Comparison of ENCODE assay signal across 35 mouse cellular contexts in genomic region chr3:108921822-108922221, GRCm38 (mm10). TPM values are rescaled to one million over a fixed set of nuclear protein-coding genes. Genes with fewer than 3 reads are reported as not detected.
DNase-seq lines count a peak whose midpoint lies in the region; ATAC-seq and TF ChIP-seq lines count a peak whose summit lies in the region.
"Had no signal": no experiment of that assay in that cellular context is flagged by ENCODE, and none has a peak within 500 bp of the region (broad histone marks: within the 10 kb centered on the region; RNA-seq: fewer than 3 reads in every experiment).

No protein-coding gene starts in this region.

- H3K27me3 ChIP-seq in liver, embryonic 14.5 days (ENCODE audit: control insufficient read depth, insufficient read depth, low read length): no peaks in the 10 kb centered on the region
- H3K27me3 ChIP-seq: embryonic facial prominence, embryonic 12.5 days; forebrain, embryonic 13.5 days; kidney, embryonic 15.5 days; limb, embryonic 15.5 days; midbrain, embryonic 13.5 days; Patski had no signal

- DNase-seq in spleen, postnatal 36 days (ENCODE audit: low spot score in 2 of 2): peak; percentile 19 to 24
- no peak for DNase-seq in spleen, adult 18-20 months
- peak in 2 of 3 experiments; percentile 46 to 53 for DNase-seq in liver, embryonic 14.5 days (ENCODE audit: low read depth in 3 of 3, low spot score in 3 of 3)
- no peak for DNase-seq in left cerebral cortex, postnatal 14 days (ENCODE audit: low spot score in 2 of 2)
- DNase-seq in kidney, postnatal 10 days: no peak
- DNase-seq in right cerebral cortex, postnatal 25 days: no peak
- DNase-seq: adrenal gland, postnatal 36 days; cerebellum, adult 11-12 months; cerebellum, postnatal 14 days; layer of hippocampus, adult 9-11 months; left cerebral cortex, postnatal 4 days; thymus, adult 2 months had no signal

- peak; percentile 79 for TF ChIP-seq EP300 in liver, embryonic 14.5 days (IDR thresholded peaks at IDR 0.05; ENCODE audit: low read depth)

- no peak overlapping the region; the same call in 1 of the 2 replicates for H3K9ac ChIP-seq in liver, embryonic 14.5 days (replicated peaks)
- H3K9ac ChIP-seq: embryonic facial prominence, embryonic 12.5 days; forebrain, embryonic 13.5 days; kidney, embryonic 15.5 days; limb, embryonic 15.5 days; midbrain, embryonic 13.5 days had no signal

- peak; percentile 87 for ATAC-seq in erythroblast, adult 5-6 weeks (replicated peaks; ENCODE audit: low FRiP score, poor library complexity, severe bottlenecking)
- ATAC-seq in liver, embryonic 14.5 days (ENCODE audit: insufficient read depth): peak; percentile 95
- ATAC-seq: CD4-positive, CD25-positive, alpha-beta regulatory T cell, adult 4 months; forebrain, embryonic 13.5 days; intestine, postnatal 0 days; midbrain, embryonic 13.5 days; Patski had no signal

- H3K4me3 ChIP-seq in liver, embryonic 14.5 days (ENCODE audit: insufficient read depth in 1 of 2, low read depth in 2 of 2, low read length in 2 of 2): no peak overlapping the region
- H3K4me3 ChIP-seq: embryonic facial prominence, embryonic 12.5 days; erythroblast, embryonic 14.5 days; forebrain, embryonic 13.5 days; heart, embryonic 10.5 days; kidney, embryonic 15.5 days; left cerebral cortex, adult 2 months; limb, embryonic 15.5 days; midbrain, embryonic 13.5 days had no signal

- no peaks in the 10 kb centered on the region for H3K36me3 ChIP-seq in liver, embryonic 14.5 days (replicated peaks; ENCODE audit: control insufficient read depth, insufficient read depth, low read depth)
- H3K36me3 ChIP-seq: embryonic facial prominence, embryonic 12.5 days; heart, embryonic 10.5 days; kidney, embryonic 15.5 days; limb, embryonic 15.5 days; midbrain, embryonic 13.5 days had no signal

- H3K9me3 ChIP-seq in liver, embryonic 14.5 days (ENCODE audit: control insufficient read depth, low read length): no peaks in the 10 kb centered on the region
- H3K9me3 ChIP-seq: embryonic facial prominence, embryonic 12.5 days; forebrain, embryonic 13.5 days; heart, embryonic 10.5 days; kidney, embryonic 15.5 days; limb, embryonic 15.5 days; midbrain, embryonic 13.5 days had no signal

- peak overlapping the region; percentile 58 for H3K27ac ChIP-seq in liver, embryonic 14.5 days
- H3K27ac ChIP-seq: embryonic facial prominence, embryonic 12.5 days; forebrain, embryonic 13.5 days; heart, embryonic 10.5 days; kidney, embryonic 15.5 days; left cerebral cortex, adult 2 months; limb, embryonic 15.5 days; macrophage; midbrain, embryonic 13.5 days had no signal

- intact Hi-C loops in left cerebral cortex, postnatal 14 days (cut with DNase I): no loop called here

- H3K4me1 ChIP-seq in liver, embryonic 14.5 days (replicated peaks; ENCODE audit: control insufficient read depth in 2 of 2, insufficient read depth in 2 of 2, low read length in 1 of 2): peaks cover 17 to 30% of the 10 kb centered on the region in 2 experiments
- H3K4me1 ChIP-seq: embryonic facial prominence, embryonic 12.5 days; forebrain, embryonic 13.5 days; heart, embryonic 10.5 days; kidney, embryonic 15.5 days; limb, embryonic 15.5 days; midbrain, embryonic 13.5 days had no signal

- peak overlapping the region; percentile 37 for H3K4me2 ChIP-seq in liver, embryonic 14.5 days (ENCODE audit: low read depth)
- H3K4me2 ChIP-seq: embryonic facial prominence, embryonic 12.5 days; forebrain, embryonic 13.5 days; kidney, embryonic 15.5 days; limb, embryonic 15.5 days; midbrain, embryonic 13.5 days had no signal

- TF ChIP-seq CTCF in liver, embryonic 14.5 days (IDR thresholded peaks at IDR 0.05; ENCODE audit: low read depth): peak; percentile 30; the same call in 1 of the 2 replicates

- WGBS in liver, embryonic 14.5 days (ENCODE audit: insufficient replicate concordance): 17% methylated on average over 1 of the region's 1 CpGs

RNA-seq across cellular contexts. Expression of gene Prpf38b, which starts 10.3 kb away (rescaled TPM):
- 51.4 and 52.3 TPM in 2 replicates for total RNA-seq in erythroblast, adult 5-6 weeks (2015; ENCODE audit: low replicate concordance)
- total RNA-seq in erythroblast, adult 5-6 weeks (2017; ENCODE audit: low replicate concordance): 128 and 134 TPM in 2 replicates
- polyA plus RNA-seq in liver, embryonic 14.5 days (2012; rRNA removed): 29.5 and 47.5 TPM in 2 replicates
- 20.2 and 22.4 TPM in 2 replicates for polyA plus RNA-seq in liver, embryonic 14.5 days (2014; fragmentation: Nextera tagmentation; extraction: Ambion mirVana)
- 10 to 100 TPM; 42.2 to 42.8 TPM for total RNA-seq in left cerebral cortex, postnatal 14 days (2021)

RNA-seq across cellular contexts. Expression of gene Henmt1, which starts 17.9 kb away (rescaled TPM):
- not detected in 2 replicates for total RNA-seq in erythroblast, adult 5-6 weeks (2015; ENCODE audit: low replicate concordance)
- total RNA-seq in erythroblast, adult 5-6 weeks (2017; ENCODE audit: low replicate concordance): not detected in 2 replicates
- 0.02 and 0.03 TPM in 2 replicates for polyA plus RNA-seq in liver, embryonic 14.5 days (2012; rRNA removed)
- 0.08 TPM in 1 of 2 replicates, not detected in the other for polyA plus RNA-seq in liver, embryonic 14.5 days (2014; fragmentation: Nextera tagmentation; extraction: Ambion mirVana)
- 1 to 10 TPM; 2.5 to 3.8 TPM for total RNA-seq in left cerebral cortex, postnatal 14 days (2021)
- total RNA-seq: adrenal gland, adult 18-20 months; adrenal gland, postnatal 36 days; gastrocnemius, adult 18-20 months; gastrocnemius, postnatal 4 days; monocyte, adult 5-6 weeks; neutrophil, adult 5-6 weeks had no signal
- polyA plus RNA-seq: erythroblast, embryonic 14.5 days; heart, postnatal 0 days; large intestine, adult 2 months; macrophage; small intestine, adult 2 months had no signal

RNA-seq across cellular contexts. Expression of gene Gm9857, which starts 18.4 kb away (rescaled TPM):
- not detected in 2 replicates for total RNA-seq in erythroblast, adult 5-6 weeks (2015; ENCODE audit: low replicate concordance)
- total RNA-seq in erythroblast, adult 5-6 weeks (2017; ENCODE audit: low replicate concordance): not detected in 2 replicates
- not detected in 2 replicates for polyA plus RNA-seq in liver, embryonic 14.5 days (2012; rRNA removed)
- not detected in 2 replicates for polyA plus RNA-seq in liver, embryonic 14.5 days (2014; fragmentation: Nextera tagmentation; extraction: Ambion mirVana)
- total RNA-seq in left cerebral cortex, postnatal 14 days (2021): not detected
- total RNA-seq: adrenal gland, adult 18-20 months; adrenal gland, postnatal 36 days; gastrocnemius, adult 18-20 months; gastrocnemius, postnatal 4 days; left cerebral cortex, adult 2 months; monocyte, adult 5-6 weeks; neutrophil, adult 5-6 weeks had no signal
- polyA plus RNA-seq: CD4-positive, CD25-positive, alpha-beta regulatory T cell, adult 4 months; embryonic facial prominence, embryonic 12.5 days; erythroblast, embryonic 14.5 days; forebrain, embryonic 13.5 days; heart, embryonic 10.5 days; heart, postnatal 0 days; intestine, postnatal 0 days; kidney, embryonic 15.5 days; large intestine, adult 2 months; limb, embryonic 15.5 days; lung, embryonic 16.5 days; macrophage; Patski; small intestine, adult 2 months had no signal

RNA-seq across cellular contexts. Expression of gene Fndc7, which starts 32.0 kb away (rescaled TPM):
- total RNA-seq in erythroblast, adult 5-6 weeks (2015; ENCODE audit: low replicate concordance): not detected in 2 replicates
- 0.14 and 1.4 TPM in 2 replicates for total RNA-seq in erythroblast, adult 5-6 weeks (2017; ENCODE audit: low replicate concordance)
- polyA plus RNA-seq in liver, embryonic 14.5 days (2012; rRNA removed): not detected in 2 replicates
- polyA plus RNA-seq in liver, embryonic 14.5 days (2014; fragmentation: Nextera tagmentation; extraction: Ambion mirVana): not detected in 2 replicates
- total RNA-seq in left cerebral cortex, postnatal 14 days (2021): under 1 TPM in 1 of 2 experiments, not detected in 1; 0.11 TPM
- total RNA-seq: gastrocnemius, adult 18-20 months; monocyte, adult 5-6 weeks had no signal
- polyA plus RNA-seq: erythroblast, embryonic 14.5 days; forebrain, embryonic 13.5 days; heart, postnatal 0 days; hindbrain, embryonic 11.5 days; kidney, embryonic 15.5 days; midbrain, embryonic 13.5 days had no signal

Comparison
In these comparisons a context has a peak if more than half of its experiments do, and no peak if none do; other contexts are left out.
1. DNase-seq: peak in spleen, postnatal 36 days (2 of 2) and liver, embryonic 14.5 days (2 of 3); none in spleen, adult 18-20 months (0 of 2), left cerebral cortex, postnatal 14 days (0 of 2), kidney, postnatal 10 days (single experiment) and right cerebral cortex, postnatal 25 days (single experiment).